9 mouse cellular contexts compared by ENCODE assay signal in the genomic region with DNA sequence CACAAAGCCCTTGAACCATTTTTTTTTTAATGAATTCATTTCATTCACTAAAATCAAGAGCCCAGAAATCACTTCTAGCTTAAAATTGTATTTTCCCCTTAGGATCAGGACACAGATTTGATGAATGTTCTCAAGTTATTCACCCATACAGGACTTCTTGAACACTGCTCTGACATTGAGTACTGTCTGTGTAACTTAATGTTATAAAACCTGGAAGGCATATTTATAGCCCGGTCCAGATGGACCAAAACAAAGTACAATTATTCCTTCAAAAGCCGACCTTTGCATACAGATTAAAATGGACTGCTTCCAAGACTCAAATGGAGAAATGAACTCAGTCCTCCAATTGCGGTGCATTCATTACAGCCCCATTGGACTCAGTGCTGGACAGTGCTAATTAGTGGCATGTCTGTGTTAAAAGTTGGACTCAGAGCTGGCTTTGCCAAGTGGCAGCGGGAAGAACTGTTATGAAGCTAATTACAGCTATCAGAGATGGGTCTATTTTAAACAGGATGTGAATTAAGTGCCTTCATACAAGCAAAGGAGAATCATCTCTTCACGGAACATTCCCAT.
A peak's percentile ranks its signal among the peaks of the same experiment; 100 is the strongest.
DNase-seq lines count a peak whose midpoint lies in the region; ATAC-seq and TF ChIP-seq lines count a peak whose summit lies in the region.
"Had no signal": no experiment of that assay in that cellular context is flagged by ENCODE, and none has a peak within 500 bp of the region (broad histone marks: within the 10 kb centered on the region; RNA-seq: fewer than 3 reads in every experiment).

No protein-coding gene starts in this region.

- H3K36me3 ChIP-seq in liver, adult 2 months (ENCODE audit: control insufficient read depth, insufficient read depth, low read length): no peaks in the 10 kb centered on the region
- no peaks in the 10 kb centered on the region for H3K36me3 ChIP-seq in liver, embryonic 12.5 days
- H3K36me3 ChIP-seq in forebrain, postnatal 0 days (ENCODE audit: insufficient read depth): no peaks in the 10 kb centered on the region
- no peaks in the 10 kb centered on the region for H3K36me3 ChIP-seq in neural tube, embryonic 15.5 days
- H3K36me3 ChIP-seq: liver, embryonic 15.5 days had no signal

- H3K9me3 ChIP-seq in liver, embryonic 12.5 days (replicated peaks): no peaks in the 10 kb centered on the region
- no peaks in the 10 kb centered on the region for H3K9me3 ChIP-seq in forebrain, postnatal 0 days (ENCODE audit: low read length)
- H3K9me3 ChIP-seq in neural tube, embryonic 15.5 days (replicated peaks): no peaks in the 10 kb centered on the region
- H3K9me3 ChIP-seq: liver, embryonic 15.5 days had no signal

- no peak for ATAC-seq in liver, embryonic 12.5 days
- peak; percentile 69 for ATAC-seq in forebrain, postnatal 0 days
- ATAC-seq in neural tube, embryonic 15.5 days (ENCODE audit: low FRiP score): peak; percentile 68

- H3K79me2 ChIP-seq in liver, adult 2 months (ENCODE audit: control insufficient read depth, insufficient read depth, low read length): no peaks in the 10 kb centered on the region

- no peaks in the 10 kb centered on the region for H3K27me3 ChIP-seq in liver, adult 2 months (ENCODE audit: control insufficient read depth, insufficient read depth, low read length)
- no peaks in the 10 kb centered on the region for H3K27me3 ChIP-seq in liver, embryonic 12.5 days (replicated peaks)
- H3K27me3 ChIP-seq in forebrain, postnatal 0 days (ENCODE audit: insufficient read depth, low read length): no peaks in the 10 kb centered on the region
- no peaks in the 10 kb centered on the region for H3K27me3 ChIP-seq in neural tube, embryonic 15.5 days (replicated peaks)
- H3K27me3 ChIP-seq: liver, embryonic 15.5 days had no signal

- H3K9ac ChIP-seq in liver, adult 2 months (ENCODE audit: low read depth, low read length): no peak overlapping the region
- H3K9ac ChIP-seq in liver, embryonic 12.5 days: no peak overlapping the region
- H3K9ac ChIP-seq in forebrain, postnatal 0 days: no peak overlapping the region
- H3K9ac ChIP-seq in neural tube, embryonic 15.5 days (replicated peaks): no peak overlapping the region
- H3K9ac ChIP-seq: liver, embryonic 15.5 days had no signal

- no peaks in the 10 kb centered on the region for H3K4me1 ChIP-seq in liver, adult 2 months (ENCODE audit: control insufficient read depth, insufficient read depth, low read length)
- H3K4me1 ChIP-seq in liver, embryonic 12.5 days: peaks cover 6% of the 10 kb centered on the region; the same call in 1 of the 2 replicates
- no peaks in the 10 kb centered on the region for H3K4me1 ChIP-seq in forebrain, postnatal 0 days (ENCODE audit: insufficient read depth)
- H3K4me1 ChIP-seq in neural tube, embryonic 15.5 days: peaks cover 10% of the 10 kb centered on the region; the same call in 1 of the 2 replicates
- H3K4me1 ChIP-seq: liver, embryonic 15.5 days had no signal

- 86% methylated on average over 5 of the region's 5 CpGs for WGBS in liver, adult 2 months
- 68% methylated on average over 5 of the region's 5 CpGs for WGBS in liver, embryonic 12.5 days (ENCODE audit: insufficient replicate concordance)
- WGBS in forebrain, postnatal 0 days: 18% methylated on average over 5 of the region's 5 CpGs
- WGBS in neural tube, embryonic 15.5 days: 29% methylated on average over 5 of the region's 5 CpGs

- H3K4me3 ChIP-seq in liver, adult 2 months (ENCODE audit: insufficient read depth, low read depth, low read length): no peak overlapping the region
- no peak overlapping the region for H3K4me3 ChIP-seq in liver, embryonic 12.5 days
- H3K4me3 ChIP-seq in forebrain, postnatal 0 days (ENCODE audit: low read depth, low read length): no peak overlapping the region
- H3K4me3 ChIP-seq in neural tube, embryonic 15.5 days (replicated peaks): no peak overlapping the region
- H3K4me3 ChIP-seq: liver, embryonic 15.5 days had no signal

- TF ChIP-seq POLR2A in liver, adult 2 months (IDR thresholded peaks at IDR 0.05; ENCODE audit: extremely low read depth, insufficient read depth, low read length): no peak

- no peak overlapping the region for H3K27ac ChIP-seq in liver, adult 2 months (replicated peaks; ENCODE audit: insufficient read depth, low read depth, low read length)
- no peak overlapping the region for H3K27ac ChIP-seq in liver, embryonic 12.5 days
- no peak overlapping the region for H3K27ac ChIP-seq in forebrain, postnatal 0 days (ENCODE audit: low read depth, low read length)
- no peak overlapping the region for H3K27ac ChIP-seq in neural tube, embryonic 15.5 days (replicated peaks)
- H3K27ac ChIP-seq: liver, embryonic 15.5 days had no signal

- no peak for TF ChIP-seq CTCF in liver, adult 2 months (IDR thresholded peaks at IDR 0.05; ENCODE audit: low read depth, low read length)
- no peak for TF ChIP-seq CTCF in forebrain, postnatal 0 days (IDR thresholded peaks at IDR 0.05; ENCODE audit: low read depth)

- peak; percentile 25 for DNase-seq in liver, adult 2 months (ENCODE audit: extremely low read depth, low read depth, low spot score)
- DNase-seq in forebrain, postnatal 0 days: peak; percentile 22
- DNase-seq in layer of hippocampus, postnatal 10 days (ENCODE audit: low spot score in 2 of 2): peak; percentile 10 to 21
- DNase-seq in testis, postnatal 14 days (ENCODE audit: low spot score): no peak
- DNase-seq in liver: no peak
- DNase-seq: kidney, postnatal 14 days had no signal

- H3K4me2 ChIP-seq in liver, embryonic 12.5 days: no peak overlapping the region
- no peak overlapping the region for H3K4me2 ChIP-seq in forebrain, postnatal 0 days (ENCODE audit: low read depth)
- H3K4me2 ChIP-seq in neural tube, embryonic 15.5 days: no peak overlapping the region
- H3K4me2 ChIP-seq: liver, embryonic 15.5 days had no signal

Comparison
In these comparisons a context has a peak if more than half of its experiments do, and no peak if none do; other contexts are left out.
1. DNase-seq: peak in liver, adult 2 months (single experiment), forebrain, postnatal 0 days (single experiment) and layer of hippocampus, postnatal 10 days (2 of 2); none in testis, postnatal 14 days (single experiment) and liver (single experiment).